Mouse (Mus musculus): ENCODE measurements around the gene Vwa8. TPM values are rescaled to one million over a fixed set of nuclear protein-coding genes. Genes with fewer than 3 reads are reported as not detected.

Gene Vwa8
- polyA plus RNA-seq, 1 experiment, result 11.2 TPM

- no peaks in the 10 kb centered on the region for H3K36me3 ChIP-seq (ENCODE audit: control insufficient read depth, insufficient read depth, low read length)
- TF ChIP-seq POLR2A (IDR thresholded peaks at IDR 0.05; ENCODE audit: low read depth, low read length) (no peak), CTCF (IDR thresholded peaks at IDR 0.05; ENCODE audit: extremely low read depth, insufficient read length, insufficient replicate concordance, low read depth, low read length) (no peak)
- H3K4me3 ChIP-seq (ENCODE audit: low read depth, low read length), result no peak overlapping the region
- H3K27ac ChIP-seq (ENCODE audit: insufficient read depth, low read depth, low read length), result no peak overlapping the region
- WGBS, result 92% methylated on average over 6 of the region's 6 CpGs
- no peaks in the 10 kb centered on the region for H3K27me3 ChIP-seq (ENCODE audit: control insufficient read depth, insufficient read depth, low read length)
- H3K4me1 ChIP-seq (ENCODE audit: control insufficient read depth, insufficient read depth, insufficient read length, low read length), result no peaks in the 10 kb centered on the region
Measured at GRCm38 (mm10) chr14:79226741-79227140, 377.9 kb downstream of the Vwa8 start.

- H3K27me3 ChIP-seq (ENCODE audit: control insufficient read depth, insufficient read depth, low read length), result no peaks in the 10 kb centered on the region
- TF ChIP-seq CTCF (IDR thresholded peaks at IDR 0.05; ENCODE audit: extremely low read depth, insufficient read length, insufficient replicate concordance, low read depth, low read length) (no peak), POLR2A (IDR thresholded peaks at IDR 0.05; ENCODE audit: low read depth, low read length) (no peak)
- H3K4me3 ChIP-seq (ENCODE audit: low read depth, low read length), result no peak overlapping the region
- no peaks in the 10 kb centered on the region for H3K36me3 ChIP-seq (ENCODE audit: control insufficient read depth, insufficient read depth, low read length)
- no peaks in the 10 kb centered on the region for H3K4me1 ChIP-seq (ENCODE audit: control insufficient read depth, insufficient read depth, insufficient read length, low read length)
- H3K27ac ChIP-seq (ENCODE audit: insufficient read depth, low read depth, low read length), result no peak overlapping the region
- WGBS, result 34% methylated on average over 4 of the region's 4 CpGs
Measured at GRCm38 (mm10) chr14:79227955-79228354, 379.1 kb downstream of the Vwa8 start.

- 29% methylated on average over 4 of the region's 4 CpGs for WGBS
Measured at GRCm38 (mm10) chr14:79231677-79232076, 382.8 kb downstream of the Vwa8 start.

GRCm38 (mm10) chr14:79233697-79234096 is 384.8 kb downstream of the Vwa8 start:
- Histone ChIP-seq H3K4me3 (ENCODE audit: low read depth, low read length) (no peak overlapping the region), H3K36me3 (ENCODE audit: control insufficient read depth, insufficient read depth, low read length) (no peaks in the 10 kb centered on the region), H3K4me1 (ENCODE audit: control insufficient read depth, insufficient read depth, insufficient read length, low read length) (no peaks in the 10 kb centered on the region), H3K27ac (ENCODE audit: insufficient read depth, low read depth, low read length) (no peak overlapping the region), H3K27me3 (ENCODE audit: control insufficient read depth, insufficient read depth, low read length) (no peaks in the 10 kb centered on the region)
- TF ChIP-seq CTCF (IDR thresholded peaks at IDR 0.05; ENCODE audit: extremely low read depth, insufficient read length, insufficient replicate concordance, low read depth, low read length) (no peak), POLR2A (IDR thresholded peaks at IDR 0.05; ENCODE audit: low read depth, low read length) (no peak)
- 77% methylated on average over 5 of the region's 5 CpGs for WGBS

More at GRCm38 (mm10) chr14:79231677-79232076, 382.8 kb downstream of the Vwa8 start:
- TF ChIP-seq POLR2A (IDR thresholded peaks at IDR 0.05; ENCODE audit: low read depth, low read length) (no peak), CTCF (IDR thresholded peaks at IDR 0.05; ENCODE audit: extremely low read depth, insufficient read length, insufficient replicate concordance, low read depth, low read length) (no peak)
- Histone ChIP-seq H3K27me3 (ENCODE audit: control insufficient read depth, insufficient read depth, low read length) (no peaks in the 10 kb centered on the region), H3K36me3 (ENCODE audit: control insufficient read depth, insufficient read depth, low read length) (no peaks in the 10 kb centered on the region), H3K4me3 (ENCODE audit: low read depth, low read length) (no peak overlapping the region), H3K4me1 (ENCODE audit: control insufficient read depth, insufficient read depth, insufficient read length, low read length) (no peaks in the 10 kb centered on the region), H3K27ac (ENCODE audit: insufficient read depth, low read depth, low read length) (no peak overlapping the region)

GRCm38 (mm10) chr14:79234513-79234912 is 385.7 kb downstream of the Vwa8 start:
- TF ChIP-seq CTCF (IDR thresholded peaks at IDR 0.05; ENCODE audit: extremely low read depth, insufficient read length, insufficient replicate concordance, low read depth, low read length), result no peak
- no peak for TF ChIP-seq POLR2A (IDR thresholded peaks at IDR 0.05; ENCODE audit: low read depth, low read length)
- Histone ChIP-seq H3K27ac (ENCODE audit: insufficient read depth, low read depth, low read length) (no peak overlapping the region), H3K4me3 (ENCODE audit: low read depth, low read length) (no peak overlapping the region), H3K36me3 (ENCODE audit: control insufficient read depth, insufficient read depth, low read length) (no peaks in the 10 kb centered on the region), H3K27me3 (ENCODE audit: control insufficient read depth, insufficient read depth, low read length) (no peaks in the 10 kb centered on the region), H3K4me1 (ENCODE audit: control insufficient read depth, insufficient read depth, insufficient read length, low read length) (no peaks in the 10 kb centered on the region)
- WGBS, result 90% methylated on average over 2 of the region's 2 CpGs

GRCm38 (mm10) chr14:79235157-79235556 is 386.3 kb downstream of the Vwa8 start:
- 80% methylated on average over 5 of the region's 5 CpGs for WGBS
- no peaks in the 10 kb centered on the region for H3K36me3 ChIP-seq (ENCODE audit: control insufficient read depth, insufficient read depth, low read length)
- TF ChIP-seq CTCF (IDR thresholded peaks at IDR 0.05; ENCODE audit: extremely low read depth, insufficient read length, insufficient replicate concordance, low read depth, low read length) (no peak), POLR2A (IDR thresholded peaks at IDR 0.05; ENCODE audit: low read depth, low read length) (no peak)
- H3K4me3 ChIP-seq (ENCODE audit: low read depth, low read length), result no peak overlapping the region
- no peaks in the 10 kb centered on the region for H3K27me3 ChIP-seq (ENCODE audit: control insufficient read depth, insufficient read depth, low read length)
- H3K27ac ChIP-seq (ENCODE audit: insufficient read depth, low read depth, low read length), result no peak overlapping the region
- no peaks in the 10 kb centered on the region for H3K4me1 ChIP-seq (ENCODE audit: control insufficient read depth, insufficient read depth, insufficient read length, low read length)

GRCm38 (mm10) chr14:79236261-79236660 is 387.4 kb downstream of the Vwa8 start:
- Histone ChIP-seq H3K27ac (ENCODE audit: insufficient read depth, low read depth, low read length) (no peak overlapping the region), H3K4me1 (ENCODE audit: control insufficient read depth, insufficient read depth, insufficient read length, low read length) (no peaks in the 10 kb centered on the region)
- 62% methylated on average over 6 of the region's 6 CpGs for WGBS

More at GRCm38 (mm10) chr14:79236261-79236660, 387.4 kb downstream of the Vwa8 start:
- Histone ChIP-seq H3K36me3 (ENCODE audit: control insufficient read depth, insufficient read depth, low read length) (no peaks in the 10 kb centered on the region), H3K27me3 (ENCODE audit: control insufficient read depth, insufficient read depth, low read length) (no peaks in the 10 kb centered on the region), H3K4me3 (ENCODE audit: low read depth, low read length) (no peak overlapping the region)
- TF ChIP-seq POLR2A (IDR thresholded peaks at IDR 0.05; ENCODE audit: low read depth, low read length) (no peak), CTCF (IDR thresholded peaks at IDR 0.05; ENCODE audit: extremely low read depth, insufficient read length, insufficient replicate concordance, low read depth, low read length) (no peak)

Data from small intestine, adult 2 months (tissue).